Mouse (Mus musculus): ENCODE measurements at regions not wholly inside any gene's neighbourhood (a gene's known extent, or its start where the extent isn't known, plus 50 kb on each side); places are given as distances from the start of the nearest gene placed in this dataset.

DNA sequence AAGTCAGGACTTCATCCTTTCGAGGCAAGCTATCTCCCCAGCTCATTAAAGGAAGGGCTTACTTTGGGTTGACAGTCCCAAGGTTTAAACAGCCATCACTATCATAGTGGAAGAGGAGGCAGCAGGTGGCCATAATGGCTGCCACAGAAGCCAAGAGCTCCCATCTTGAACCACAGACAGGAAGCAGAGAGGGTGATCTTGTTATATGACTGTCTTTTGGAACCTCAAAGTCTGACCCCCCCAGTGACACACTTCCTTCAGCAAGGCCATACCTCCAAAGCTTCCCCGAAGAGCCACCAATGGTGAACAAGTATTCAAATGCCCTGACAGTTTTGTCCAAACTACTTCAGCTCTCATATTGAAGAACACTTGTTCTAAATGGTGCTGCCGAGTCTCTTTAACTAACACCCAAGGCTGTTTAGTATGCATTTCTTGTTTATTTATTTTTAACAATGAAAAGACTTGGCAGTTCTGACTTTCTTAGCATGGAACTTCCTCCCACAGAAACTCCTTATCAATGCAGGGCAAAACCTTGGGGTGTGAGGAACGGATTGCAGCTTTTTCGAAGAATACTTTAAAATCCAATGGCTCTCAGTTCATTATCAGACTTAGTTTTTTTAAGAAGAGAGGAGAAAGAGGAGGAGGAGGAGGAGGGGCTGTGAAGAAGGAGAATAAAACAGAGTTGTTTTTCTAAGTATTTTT lies 79.8 kb upstream of the Tnik start:
- H3K27me3 ChIP-seq (replicated peaks): no peaks in the 10 kb centered on the region
- H3K9ac ChIP-seq: no peak overlapping the region
- ATAC-seq (ENCODE audit: insufficient number of reproducible peaks, low FRiP score): no peak
- H3K4me2 ChIP-seq: no peak overlapping the region
- H3K4me3 ChIP-seq: no peak overlapping the region
- no peaks in the 10 kb centered on the region for H3K36me3 ChIP-seq
- no peaks in the 10 kb centered on the region for H3K9me3 ChIP-seq (replicated peaks)
- H3K4me1 ChIP-seq (replicated peaks): no peaks in the 10 kb centered on the region
- no peak overlapping the region for H3K27ac ChIP-seq (ENCODE audit: poor library complexity, severe bottlenecking)
- WGBS: 70% methylated on average over 5 of the region's 5 CpGs

DNA sequence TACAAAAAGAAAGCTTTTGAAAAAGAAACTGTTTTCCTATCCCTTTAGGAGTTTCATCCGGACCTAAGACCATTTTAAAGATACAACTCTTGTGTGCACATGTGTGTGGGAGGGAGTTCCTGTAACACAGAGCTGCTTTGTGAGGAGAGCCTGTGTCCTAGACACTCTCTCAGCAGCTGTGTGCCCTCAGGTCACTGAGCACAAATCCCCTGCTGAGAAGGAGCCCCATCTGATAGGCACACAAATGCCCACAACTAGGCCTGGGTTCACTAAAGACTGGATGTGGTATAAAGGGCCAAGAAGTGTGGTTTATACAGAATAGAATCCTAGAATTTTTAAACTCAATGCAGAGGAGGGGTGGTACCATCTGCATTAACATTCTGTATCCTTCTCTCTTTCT lies 77.5 kb upstream of the Tnik start:
- no peaks in the 10 kb centered on the region for H3K36me3 ChIP-seq
- WGBS: 38% methylated on average over 1 of the region's 1 CpGs
- no peak overlapping the region for H3K4me3 ChIP-seq
- H3K27me3 ChIP-seq (replicated peaks): no peaks in the 10 kb centered on the region
- no peak overlapping the region for H3K27ac ChIP-seq (ENCODE audit: poor library complexity, severe bottlenecking)
- no peaks in the 10 kb centered on the region for H3K9me3 ChIP-seq (replicated peaks)
- no peak overlapping the region for H3K9ac ChIP-seq
- no peak overlapping the region for H3K4me2 ChIP-seq
- no peak for ATAC-seq (ENCODE audit: insufficient number of reproducible peaks, low FRiP score)
- peaks cover 13% of the 10 kb centered on the region for H3K4me1 ChIP-seq (replicated peaks)

DNA sequence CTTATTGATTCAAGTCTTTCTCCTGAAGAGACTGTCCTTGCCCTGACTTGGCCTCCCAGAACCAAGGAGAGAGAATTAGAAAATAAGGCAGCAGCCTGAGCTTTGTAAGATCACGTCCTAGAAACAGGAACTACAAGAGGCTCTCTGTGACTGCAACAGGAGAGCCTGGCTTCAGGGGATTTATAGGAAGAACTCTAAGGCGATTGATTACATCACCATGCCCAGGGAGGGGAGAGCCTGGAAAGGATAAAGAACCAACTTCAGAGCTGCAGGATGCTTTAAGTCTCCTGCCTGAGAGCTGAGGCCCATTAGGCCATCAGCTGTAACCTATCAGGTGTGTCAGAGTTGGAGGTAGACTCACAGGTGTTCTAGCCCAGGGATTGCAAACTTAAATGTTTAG lies 77.1 kb upstream of the Tnik start:
- no peak for ATAC-seq (ENCODE audit: insufficient number of reproducible peaks, low FRiP score)
- no peak overlapping the region for H3K27ac ChIP-seq (ENCODE audit: poor library complexity, severe bottlenecking)
- peaks cover 13% of the 10 kb centered on the region for H3K4me1 ChIP-seq (replicated peaks)
- no peaks in the 10 kb centered on the region for H3K27me3 ChIP-seq (replicated peaks)
- no peaks in the 10 kb centered on the region for H3K36me3 ChIP-seq
- no peak overlapping the region for H3K4me2 ChIP-seq
- H3K9ac ChIP-seq: no peak overlapping the region
- 34% methylated on average over 2 of the region's 2 CpGs for WGBS
- no peak overlapping the region for H3K4me3 ChIP-seq
- H3K9me3 ChIP-seq (replicated peaks): no peaks in the 10 kb centered on the region

DNA sequence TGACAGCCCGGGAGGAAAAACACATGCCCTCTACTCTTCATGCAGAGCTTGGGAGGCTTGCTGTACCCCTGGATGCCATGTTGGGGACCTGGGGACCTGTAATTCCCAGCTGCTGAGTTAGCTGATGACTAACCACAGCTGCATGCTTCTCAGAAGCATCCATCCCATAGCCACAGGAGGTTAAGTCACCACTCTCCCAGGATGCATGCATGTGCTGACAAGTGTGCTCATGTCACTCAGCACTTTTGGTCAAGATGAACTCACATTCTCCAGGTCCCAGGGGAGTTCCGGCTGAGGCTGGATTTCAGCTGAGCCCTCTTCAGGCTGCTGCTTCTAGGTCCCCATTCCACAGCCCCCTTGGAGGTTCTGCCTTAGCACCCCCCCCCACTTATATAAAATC lies 73.6 kb upstream of the Tnik start:
- WGBS: 47% methylated on average over 2 of the region's 2 CpGs
- H3K36me3 ChIP-seq: no peaks in the 10 kb centered on the region
- H3K27ac ChIP-seq (ENCODE audit: poor library complexity, severe bottlenecking): no peak overlapping the region
- H3K9me3 ChIP-seq (replicated peaks): no peaks in the 10 kb centered on the region
- no peak overlapping the region for H3K4me2 ChIP-seq
- no peak overlapping the region for H3K4me3 ChIP-seq
- H3K27me3 ChIP-seq (replicated peaks): no peaks in the 10 kb centered on the region
- ATAC-seq (ENCODE audit: insufficient number of reproducible peaks, low FRiP score): peak; percentile 36; the same call in 1 of the 2 replicates
- peaks cover 15% of the 10 kb centered on the region for H3K4me1 ChIP-seq (replicated peaks)
- no peak overlapping the region for H3K9ac ChIP-seq

DNA sequence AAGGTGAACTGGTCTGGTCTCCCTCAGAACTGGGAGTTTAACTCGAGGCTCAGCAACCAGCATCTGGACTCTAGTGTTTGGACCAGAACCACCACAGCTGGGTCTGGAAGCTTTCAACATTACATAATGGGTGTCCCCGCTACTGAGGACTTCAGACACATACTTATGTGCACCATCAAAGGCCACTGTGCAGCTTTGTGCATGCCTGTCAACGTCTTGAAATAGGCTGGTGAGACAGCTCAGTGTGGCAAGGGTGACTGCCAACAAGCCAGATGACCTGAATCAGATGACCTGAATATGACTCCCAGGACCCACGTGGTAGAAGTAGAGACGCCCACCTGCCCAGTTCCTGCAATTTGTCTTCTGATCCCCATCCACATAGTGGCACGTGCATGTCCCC lies 72.8 kb upstream of the Tnik start:
- Histone ChIP-seq H3K4me3 (no peak overlapping the region), H3K4me1 (replicated peaks) (peaks cover 21% of the 10 kb centered on the region), H3K9me3 (replicated peaks) (no peaks in the 10 kb centered on the region), H3K27me3 (replicated peaks) (no peaks in the 10 kb centered on the region), H3K27ac (ENCODE audit: poor library complexity, severe bottlenecking) (no peak overlapping the region), H3K9ac (no peak overlapping the region), H3K4me2 (no peak overlapping the region), H3K36me3 (no peaks in the 10 kb centered on the region)
- 47% methylated on average over 6 of the region's 6 CpGs for WGBS
- no peak for ATAC-seq (ENCODE audit: insufficient number of reproducible peaks, low FRiP score)

DNA sequence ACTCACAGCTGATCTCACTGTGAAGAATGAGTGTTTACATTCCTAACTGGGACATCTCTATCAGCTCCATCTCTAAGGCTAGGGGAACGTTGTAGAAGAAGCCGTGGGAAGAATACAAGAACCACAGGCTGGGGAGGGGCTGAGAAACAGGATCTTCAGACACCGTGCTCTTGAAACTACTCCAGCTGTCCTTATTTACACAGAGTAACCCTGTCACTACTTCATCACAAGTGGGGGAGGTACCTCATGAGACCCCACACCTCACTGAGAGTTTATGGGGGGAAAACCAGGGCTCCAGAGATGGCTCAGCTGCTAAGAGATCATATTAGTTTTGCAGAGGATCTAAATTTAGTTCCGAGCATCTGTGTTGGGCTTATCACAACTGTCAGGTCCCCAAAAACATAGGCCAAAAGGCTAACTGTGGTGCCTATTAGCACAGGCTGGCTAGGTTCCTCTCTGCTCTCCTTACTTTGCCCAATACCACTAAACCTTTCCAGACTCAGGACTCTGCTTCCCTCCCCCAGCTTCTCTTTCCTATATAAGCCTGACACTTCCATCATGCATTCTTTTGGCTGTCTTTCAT lies 68.5 kb upstream of the Tnik start:
- no peak for ATAC-seq (ENCODE audit: insufficient number of reproducible peaks, low FRiP score)
- H3K27me3 ChIP-seq (replicated peaks): no peaks in the 10 kb centered on the region
- WGBS: 26% methylated on average over 4 of the region's 4 CpGs
- peaks cover 26% of the 10 kb centered on the region for H3K4me1 ChIP-seq (replicated peaks)
- H3K4me2 ChIP-seq: no peak overlapping the region
- no peak overlapping the region for H3K27ac ChIP-seq (ENCODE audit: poor library complexity, severe bottlenecking)
- peaks cover 4% of the 10 kb centered on the region; the same call in 1 of the 2 replicates for H3K9me3 ChIP-seq (replicated peaks)
- H3K36me3 ChIP-seq: no peaks in the 10 kb centered on the region
- no peak overlapping the region for H3K4me3 ChIP-seq
- H3K9ac ChIP-seq: no peak overlapping the region

DNA sequence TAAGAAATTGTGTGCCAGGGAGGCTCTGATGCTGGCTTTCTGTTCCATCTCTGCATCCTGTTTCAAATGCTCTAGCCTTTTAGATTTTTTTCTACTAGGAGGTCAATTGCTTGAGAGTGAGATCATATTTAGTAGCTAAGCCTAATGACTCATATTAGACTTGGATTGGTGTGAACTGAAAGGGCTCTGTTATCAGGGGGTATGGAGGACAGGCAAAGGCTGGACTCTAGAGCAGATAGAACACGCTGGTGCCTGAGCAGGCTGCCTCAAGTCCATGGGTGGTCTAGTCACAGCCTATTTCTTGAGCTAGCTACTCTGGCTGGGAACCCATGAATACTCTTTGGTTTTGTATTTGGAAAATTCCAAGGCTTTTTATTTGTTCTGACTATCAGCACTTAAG lies 66.2 kb upstream of the Tnik start:
- H3K4me1 ChIP-seq (replicated peaks): peaks cover 16% of the 10 kb centered on the region; the same call in 1 of the 2 replicates
- H3K27ac ChIP-seq (ENCODE audit: poor library complexity, severe bottlenecking): no peak overlapping the region
- ATAC-seq (ENCODE audit: insufficient number of reproducible peaks, low FRiP score): no peak
- H3K4me2 ChIP-seq: no peak overlapping the region
- peaks cover 4% of the 10 kb centered on the region; the same call in 1 of the 2 replicates for H3K9me3 ChIP-seq (replicated peaks)
- H3K9ac ChIP-seq: no peak overlapping the region
- 39% methylated on average over 1 of the region's 1 CpGs for WGBS
- no peaks in the 10 kb centered on the region for H3K36me3 ChIP-seq
- no peak overlapping the region for H3K4me3 ChIP-seq
- H3K27me3 ChIP-seq (replicated peaks): no peaks in the 10 kb centered on the region

DNA sequence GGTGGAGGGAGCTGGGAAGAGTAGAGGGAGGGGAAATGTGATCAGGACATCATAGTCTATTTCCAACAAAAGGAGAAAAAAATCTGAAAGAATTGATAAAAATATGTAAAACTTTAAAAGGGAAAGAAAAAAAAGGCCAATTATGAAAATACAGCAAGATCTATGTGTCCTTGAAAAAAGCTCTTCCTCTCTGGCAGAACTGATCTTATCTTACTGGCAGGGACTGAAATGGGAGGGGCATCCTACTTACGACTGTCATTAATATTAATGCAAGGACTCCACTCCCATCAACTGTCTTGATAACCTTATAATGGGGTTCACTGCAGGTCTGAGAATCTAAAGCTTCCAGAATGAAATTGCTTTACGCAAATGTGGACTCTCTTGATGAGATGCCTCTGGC lies 53.7 kb upstream of the Tnik start:
- H3K4me3 ChIP-seq: no peak overlapping the region
- WGBS: 70% methylated on average over 2 of the region's 2 CpGs
- H3K27me3 ChIP-seq (replicated peaks): no peaks in the 10 kb centered on the region
- ATAC-seq (ENCODE audit: insufficient number of reproducible peaks, low FRiP score): no peak
- no peaks in the 10 kb centered on the region for H3K36me3 ChIP-seq
- no peaks in the 10 kb centered on the region for H3K4me1 ChIP-seq (replicated peaks)
- H3K9ac ChIP-seq: no peak overlapping the region
- no peaks in the 10 kb centered on the region for H3K9me3 ChIP-seq (replicated peaks)
- H3K4me2 ChIP-seq: no peak overlapping the region
- H3K27ac ChIP-seq (ENCODE audit: poor library complexity, severe bottlenecking): no peak overlapping the region

DNA sequence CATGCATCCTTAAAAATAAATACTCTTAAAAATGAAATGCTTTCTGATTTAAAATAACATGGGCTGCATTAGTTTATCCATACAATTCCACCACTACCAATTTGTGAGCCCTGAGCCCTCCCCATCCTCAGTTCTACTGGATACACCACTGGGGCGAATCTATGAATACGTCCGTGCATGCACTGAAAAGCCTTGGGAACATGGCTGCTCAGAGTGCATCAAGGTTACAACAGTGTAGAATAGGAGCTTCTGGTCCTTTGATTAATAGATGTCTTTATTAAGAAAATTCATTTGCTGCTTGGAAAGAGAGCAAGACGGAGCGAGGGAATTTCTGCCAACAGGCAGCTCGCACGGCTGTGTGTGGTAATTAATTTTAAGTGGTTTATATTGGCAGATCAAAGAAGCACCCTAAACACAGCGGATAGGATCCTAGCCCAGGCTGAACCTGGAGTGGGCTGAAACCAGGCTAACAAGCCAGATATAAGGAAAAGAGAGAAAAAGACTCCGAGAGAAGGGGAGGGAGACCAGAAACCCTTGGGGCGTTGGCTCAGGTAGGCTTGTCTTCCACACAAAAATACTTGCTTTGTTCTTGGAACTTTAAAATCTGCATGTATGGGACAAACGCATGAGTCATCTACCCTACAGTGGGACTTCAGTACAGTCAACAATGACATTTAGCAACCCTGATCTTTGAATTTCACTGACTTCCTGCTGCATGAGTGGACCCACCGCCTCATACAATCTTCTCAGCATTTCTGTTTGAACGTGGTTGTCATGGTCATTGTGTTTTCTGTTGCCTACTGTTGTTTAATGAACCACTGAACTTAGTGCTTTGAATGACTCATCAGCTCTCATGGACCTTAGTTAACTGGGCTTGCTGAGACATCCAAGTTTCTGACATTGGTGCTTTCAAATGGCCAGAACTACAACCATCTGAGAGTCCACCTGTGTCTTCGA lies 51.9 kb upstream of the Tnik start:
- WGBS: 86% methylated on average over 14 of the region's 14 CpGs
- H3K4me1 ChIP-seq (replicated peaks): no peaks in the 10 kb centered on the region
- H3K4me3 ChIP-seq: no peak overlapping the region
- no peaks in the 10 kb centered on the region for H3K27me3 ChIP-seq (replicated peaks)
- H3K4me2 ChIP-seq: no peak overlapping the region
- H3K9me3 ChIP-seq (replicated peaks): no peaks in the 10 kb centered on the region
- H3K36me3 ChIP-seq: no peaks in the 10 kb centered on the region
- H3K9ac ChIP-seq: no peak overlapping the region
- H3K27ac ChIP-seq (ENCODE audit: poor library complexity, severe bottlenecking): no peak overlapping the region
- ATAC-seq (ENCODE audit: insufficient number of reproducible peaks, low FRiP score): no peak

Data from heart, embryonic 12.5 days (tissue).